Mouse (Mus musculus) cortical plate, adult 2 months (tissue): ENCODE results near the gene Dmrtc2.

Experiments
- CTCF ChIP-seq: fragments of 200-500 bp; IDR thresholded peaks from 2 replicates; pipeline ENCODE4 v1.5.1; 2011; ENCODE audit warnings: mild to moderate bottlenecking, control low read depth, low read length; ENCODE audit not compliant: insufficient read depth; ENCODE audit errors: extremely low read depth
- POLR2A ChIP-seq: fragments of 200-500 bp; IDR thresholded peaks from 2 replicates; pipeline ENCODE4 v1.6.1; 2011; ENCODE audit warnings: mild to moderate bottlenecking, low read length, control low read depth; ENCODE audit not compliant: insufficient read depth; ENCODE audit errors: extremely low read depth

- no peak for TF ChIP-seq POLR2A
- TF ChIP-seq CTCF, result no peak
Observed at GRCm38 (mm10) chr7:24897959-24898358, 28.1 kb downstream of the Dmrtc2 start.
